Mouse (Mus musculus) heart, adult 2 months (tissue): ENCODE measurements around the gene Tmem210.

ENCODE experiments used
- CTCF ChIP-seq: fragments of 200-600 bp; IDR thresholded peaks from 2 replicates; pipeline ENCODE4 v1.8.1; 2022; ENCODE audit warnings: antibody characterized with exemption, mild to moderate bottlenecking, moderate library complexity
- POLR2A ChIP-seq: fragments of 200-500 bp; IDR thresholded peaks from 2 replicates; pipeline ENCODE4 v1.6.1; 2011; ENCODE audit warnings: mild to moderate bottlenecking, low read depth, low read length, control low read depth; ENCODE audit not compliant: insufficient read depth

DNA sequence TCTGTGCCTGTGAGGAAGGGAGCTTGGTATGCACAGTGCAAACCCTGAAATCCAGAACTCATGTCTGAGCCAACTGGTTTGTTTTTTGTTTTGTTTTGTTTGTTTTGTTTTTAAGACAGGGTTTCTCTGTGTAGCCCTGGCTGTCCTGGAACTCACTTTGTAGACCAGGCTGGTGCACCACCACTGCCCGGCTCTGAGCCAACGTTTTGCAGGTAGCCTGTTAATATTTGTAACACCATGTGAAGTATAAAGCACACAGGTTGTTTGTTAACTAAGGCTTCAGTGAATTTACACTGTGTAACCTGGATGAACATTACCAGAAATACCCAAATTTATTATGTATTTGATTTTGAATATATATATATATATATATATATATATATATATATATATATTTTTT is 38.1 kb downstream of the Tmem210 start:
- TF ChIP-seq CTCF, result no peak
- TF ChIP-seq POLR2A, result no peak
